Mouse (Mus musculus) spleen, postnatal 4 days (tissue): ENCODE results near the gene Hmga1b.
"Not testable (repeated sequence)": the region's sequence is repeated elsewhere in the genome, so short reads cannot be mapped to it uniquely, and the experiment has no call there.

ENCODE experiments used
- DNase-seq, 2 experiments: peaks; one replicate each; pipeline ENCODE4 v3.0.0; 2022; ENCODE audit warnings: low spot score in 2 of 2

Gene Hmga1b

DNA sequence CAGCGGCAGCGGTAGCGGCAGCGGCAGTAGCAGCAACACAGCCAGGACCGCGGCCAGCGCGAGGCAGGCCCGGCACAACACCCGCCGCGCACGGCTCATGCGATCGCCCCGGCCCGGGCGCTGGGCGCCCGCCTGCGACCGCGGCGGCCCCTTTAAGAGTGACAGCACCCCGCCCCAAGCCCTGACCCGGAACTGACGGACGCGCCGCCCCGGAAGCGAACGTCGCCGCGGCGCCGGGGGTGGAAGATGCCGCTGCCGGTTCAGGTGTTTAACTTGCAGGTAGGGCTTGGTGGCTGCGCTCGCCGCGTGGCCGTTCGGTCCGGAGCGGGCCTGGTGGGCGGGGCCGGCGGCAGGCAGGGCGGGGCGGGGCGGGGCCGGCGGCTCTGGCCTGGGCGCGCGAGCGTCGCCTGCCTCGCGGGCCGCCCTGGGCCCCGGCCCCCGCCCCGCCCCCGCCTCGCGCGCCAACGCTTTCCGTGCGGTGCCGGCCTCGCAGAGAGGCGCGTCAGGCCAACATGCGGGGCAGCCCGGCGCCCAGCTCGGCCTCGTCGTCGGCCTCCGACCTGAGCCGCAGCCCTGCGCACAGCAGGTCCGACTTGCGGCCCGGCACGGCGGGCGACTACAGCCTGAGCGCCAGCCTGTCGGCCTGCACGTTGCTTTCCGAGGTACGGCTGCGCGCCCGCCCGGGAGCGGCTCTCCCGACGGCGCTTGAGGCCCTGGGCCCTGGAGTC lies 21.6 kb downstream of the Hmga1b start, which contains the start of the genes Rfng and Gps1:
TSS of gene Rfng (minus strand) at position 144 of the 728 bp plus-strand sequence.
TSS of gene Gps1 (plus strand) at position 209 of the 728 bp plus-strand sequence.
- DNase-seq = peak; percentile 83 to 91

DNA sequence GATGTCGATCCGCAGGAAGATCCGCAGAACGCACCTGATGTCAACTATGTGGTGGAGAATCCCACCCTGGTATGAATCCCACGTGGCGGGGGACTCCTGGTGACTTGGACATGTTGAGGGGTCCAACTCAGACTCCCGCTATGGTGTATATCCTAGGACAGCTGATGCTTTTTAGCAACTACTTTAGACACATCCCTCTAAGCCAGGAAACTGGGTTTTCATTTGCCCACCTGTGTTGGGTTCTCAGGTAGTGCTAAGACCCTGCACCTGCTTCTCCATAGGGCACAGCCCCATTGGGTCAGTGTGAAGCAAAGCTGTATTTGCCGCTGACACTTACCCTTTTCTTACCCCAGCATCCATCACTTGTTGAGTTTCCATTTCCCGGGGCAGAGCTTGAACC lies 22.6 kb downstream of the Hmga1b start:
- no peak for DNase-seq

DNA sequence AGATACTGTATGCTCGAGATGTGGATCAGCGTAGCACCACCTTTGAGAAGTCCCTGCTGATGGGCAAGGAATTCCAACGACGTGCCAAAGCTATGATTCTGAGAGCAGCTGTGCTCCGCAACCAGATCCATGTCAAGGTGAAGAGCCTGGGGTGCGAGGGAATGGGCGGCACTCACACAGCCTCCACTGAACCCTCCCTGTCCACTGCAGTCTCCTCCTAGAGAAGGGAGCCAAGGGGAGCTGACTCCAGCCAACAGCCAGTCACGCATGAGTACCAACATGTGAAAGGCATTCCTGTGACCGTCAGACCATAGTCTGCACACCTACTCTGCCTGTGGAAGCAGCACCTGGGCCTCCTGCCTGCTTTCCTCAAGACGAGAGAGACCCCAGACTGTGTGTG lies 25.9 kb downstream of the Hmga1b start:
- not testable (repeated sequence) for DNase-seq

DNA sequence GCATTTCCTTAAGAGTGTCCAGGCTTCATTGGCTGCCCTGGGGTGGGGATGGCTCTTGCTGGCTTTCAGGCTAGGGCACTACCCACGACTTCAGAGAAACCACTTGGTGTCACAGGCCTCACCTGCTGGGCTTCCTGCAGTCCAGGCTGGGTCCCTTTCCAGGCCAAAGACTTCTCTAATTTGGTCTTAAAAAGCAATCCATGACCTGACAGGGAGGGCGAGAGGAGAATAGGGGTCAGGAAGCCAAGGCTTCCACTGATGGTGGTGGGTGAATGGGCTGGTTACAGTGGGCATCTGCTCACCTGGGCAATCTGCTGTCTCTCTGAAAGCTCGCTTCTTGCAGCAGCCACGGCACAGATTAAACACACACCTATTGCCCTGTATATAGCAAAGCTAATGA lies 26.8 kb downstream of the Hmga1b start:
- no peak for DNase-seq

DNA sequence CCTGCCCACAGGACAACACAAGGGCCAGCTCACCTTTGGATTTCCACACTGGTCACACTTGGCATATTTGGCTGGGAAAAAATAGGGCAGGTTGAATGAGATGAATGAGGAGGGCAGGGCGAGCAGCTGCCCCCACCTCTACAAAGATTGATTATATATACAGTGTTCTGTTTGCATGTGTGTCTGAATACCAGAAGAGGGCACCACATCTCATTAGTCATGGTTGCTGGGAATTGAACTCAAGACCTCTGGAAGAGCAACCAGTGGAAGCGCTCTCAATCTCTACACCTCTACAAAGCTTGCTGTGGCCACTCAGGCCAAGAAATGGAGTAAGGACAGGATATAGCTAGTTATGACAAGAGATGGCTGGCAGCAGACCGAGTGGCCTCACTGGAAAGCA lies 27.2 kb downstream of the Hmga1b start:
- DNase-seq = no peak

DNA sequence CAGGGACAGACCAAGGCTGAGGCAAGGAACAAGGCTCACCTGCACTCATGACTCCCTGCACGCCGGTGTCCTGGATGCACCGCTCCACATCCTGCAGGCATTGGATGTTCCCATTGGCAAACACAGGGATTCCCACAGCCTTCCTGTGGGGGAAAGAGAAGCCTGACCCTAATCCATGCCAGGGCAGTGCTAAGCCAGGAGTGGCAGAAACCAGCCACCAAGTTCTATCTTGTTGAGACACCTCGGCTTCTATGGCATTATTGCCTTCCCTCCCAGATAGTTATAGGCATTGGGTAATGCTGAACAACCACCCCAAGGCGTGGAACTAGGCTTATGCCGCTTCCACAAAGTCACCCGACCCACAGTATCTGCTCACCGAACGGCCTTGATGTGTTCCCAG lies 30.1 kb downstream of the Hmga1b start:
- no peak for DNase-seq

DNA sequence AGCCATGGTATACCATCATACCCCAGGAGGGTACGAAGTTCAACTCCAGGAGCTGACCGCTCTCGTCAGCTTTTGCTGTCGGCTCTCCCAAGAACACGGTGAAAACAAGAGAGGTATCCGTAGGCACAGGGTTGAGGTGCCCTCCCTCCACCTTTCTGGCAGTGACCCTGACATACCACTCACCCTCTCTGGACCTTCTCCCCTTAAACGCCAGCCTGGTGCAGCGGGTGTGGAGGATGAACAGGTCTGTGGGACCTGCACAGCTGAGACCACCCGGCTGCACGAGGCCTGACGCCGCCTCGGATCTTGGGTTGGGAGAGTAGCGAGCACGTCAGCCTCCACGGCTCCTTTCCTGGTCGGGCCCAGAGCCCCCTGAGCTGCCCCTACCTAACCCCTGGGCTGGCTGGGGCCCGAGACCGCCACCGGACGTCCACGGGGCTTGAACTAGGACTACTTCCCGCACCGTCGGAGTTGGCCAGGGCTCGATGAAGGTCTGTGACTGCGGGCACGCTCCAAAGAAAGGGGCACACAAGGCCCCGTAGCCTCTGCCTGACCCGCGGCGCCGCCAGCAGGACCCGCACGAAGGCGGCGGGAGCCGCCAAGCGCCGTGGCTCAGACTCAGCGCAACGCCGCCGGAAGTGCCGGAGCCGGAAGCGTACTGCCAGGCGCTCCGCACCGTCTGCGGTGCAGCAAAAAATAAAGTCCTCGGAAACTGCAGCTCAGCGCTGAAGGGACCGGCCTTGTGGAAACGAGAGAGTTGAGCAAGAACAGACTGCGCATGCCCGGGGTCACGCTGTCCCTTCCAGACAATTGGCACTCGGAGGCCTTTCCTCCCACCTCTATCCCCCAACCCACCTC lies 33.4 kb downstream of the Hmga1b start, which contains the start of gene Dus1l:
TSS of gene Dus1l (minus strand) at position 648 of the 858 bp plus-strand sequence.
- peak; percentile 97 to 99 for DNase-seq

DNA sequence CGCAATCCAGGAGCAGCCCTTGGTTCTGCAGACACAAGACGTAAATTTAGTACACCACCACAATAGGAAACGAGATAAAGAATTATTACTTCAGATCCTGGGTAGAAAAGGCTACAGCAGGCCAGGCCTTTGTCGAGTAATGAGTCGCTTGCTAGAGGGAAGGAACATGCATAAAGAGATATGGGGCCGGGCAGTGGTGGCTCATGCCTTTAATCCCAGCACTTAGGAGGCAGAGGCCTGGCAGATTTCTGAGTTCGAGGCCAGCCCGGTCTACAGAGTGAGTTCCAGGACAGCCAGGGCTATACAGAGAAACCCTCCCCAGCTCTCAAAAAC lies 34.0 kb downstream of the Hmga1b start:
- DNase-seq = no peak

DNA sequence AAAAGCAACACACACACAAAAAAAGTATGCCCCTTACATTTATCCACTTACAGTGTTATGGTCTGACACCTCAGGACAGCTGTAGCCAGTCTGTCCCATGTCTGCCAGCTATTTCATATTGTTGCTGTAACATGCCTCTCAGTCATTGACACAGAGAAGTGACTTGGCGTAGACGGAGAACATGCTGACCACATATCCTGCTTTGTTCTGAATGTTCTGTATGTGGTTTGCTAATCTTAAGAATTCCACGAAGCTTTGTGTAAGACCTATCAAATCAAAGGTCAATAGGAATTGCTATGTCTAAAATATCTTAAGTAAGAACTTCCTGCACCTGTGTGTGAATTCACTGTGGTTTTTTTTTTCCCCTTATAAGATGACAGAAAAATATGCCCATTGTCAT lies 35.6 kb downstream of the Hmga1b start:
- DNase-seq = no peak

DNA sequence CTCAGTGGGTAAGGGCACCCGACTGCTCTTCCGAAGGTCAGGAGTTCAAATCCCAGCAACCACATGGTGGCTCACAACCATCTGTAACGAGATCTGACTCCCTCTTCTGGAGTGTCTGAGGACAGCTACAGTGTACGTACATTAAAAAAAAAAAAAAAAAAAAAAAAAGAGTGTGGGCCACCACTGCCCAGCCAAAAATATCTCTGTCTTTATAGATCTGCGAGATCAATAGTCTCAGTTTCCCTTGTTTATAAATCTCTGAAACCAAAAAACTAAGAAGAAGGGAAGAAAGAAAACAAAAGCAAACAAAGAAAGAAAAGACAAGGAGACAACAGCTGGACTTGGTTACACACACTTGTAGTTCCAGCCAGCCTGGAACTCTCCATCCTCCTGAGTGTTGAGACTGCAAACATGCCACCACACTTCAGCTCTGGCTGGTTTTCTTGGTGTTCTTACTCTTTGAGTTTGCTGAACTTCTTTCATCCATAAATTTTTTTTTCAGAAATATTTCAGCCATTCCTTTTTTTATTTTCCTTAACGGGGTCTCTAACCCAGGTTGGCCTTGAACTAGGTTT lies 36.8 kb downstream of the Hmga1b start:
- no peak for DNase-seq

DNA sequence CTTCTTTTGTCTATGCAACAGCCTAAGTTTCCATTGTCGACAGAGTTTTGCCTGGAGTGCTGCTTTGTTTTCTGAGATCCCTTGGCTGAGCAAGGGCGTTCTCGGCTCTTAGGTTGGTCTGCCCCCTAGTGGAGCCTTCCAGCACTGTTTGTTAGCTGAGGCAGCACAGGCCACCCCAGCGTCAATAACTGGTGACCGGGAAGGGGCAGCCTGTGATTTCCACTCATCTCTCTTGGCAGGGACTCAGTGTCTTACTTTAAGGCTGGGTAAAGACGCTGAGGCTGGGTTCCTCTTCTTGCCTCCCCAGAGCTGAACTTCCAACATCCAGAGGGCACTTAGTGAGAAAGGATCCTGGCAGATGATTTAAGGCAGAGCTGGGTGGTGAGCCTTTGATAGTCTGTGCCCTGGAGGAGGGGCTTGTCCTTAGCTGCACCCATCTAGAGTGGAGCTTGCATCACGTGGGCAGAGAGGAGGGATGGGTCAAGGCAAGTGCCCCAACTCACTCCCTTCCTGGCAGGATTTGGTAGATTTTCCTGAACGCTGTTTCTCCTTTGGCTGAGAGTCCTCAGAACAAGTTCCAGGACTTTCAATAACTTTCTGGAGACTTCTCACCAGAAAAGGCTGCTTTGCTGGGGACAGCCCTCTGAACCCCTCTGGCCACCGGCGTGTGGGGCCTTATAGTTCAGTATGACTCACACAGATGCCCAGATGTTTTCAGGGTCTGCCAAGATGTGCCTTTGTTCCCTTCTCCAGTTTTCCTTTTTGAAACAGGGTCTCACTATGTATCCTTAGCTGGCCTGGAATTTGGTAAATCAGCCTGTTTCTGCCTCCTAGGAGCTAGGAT lies 37.7 kb downstream of the Hmga1b start:
- peak; percentile 84 to 94 for DNase-seq

DNA sequence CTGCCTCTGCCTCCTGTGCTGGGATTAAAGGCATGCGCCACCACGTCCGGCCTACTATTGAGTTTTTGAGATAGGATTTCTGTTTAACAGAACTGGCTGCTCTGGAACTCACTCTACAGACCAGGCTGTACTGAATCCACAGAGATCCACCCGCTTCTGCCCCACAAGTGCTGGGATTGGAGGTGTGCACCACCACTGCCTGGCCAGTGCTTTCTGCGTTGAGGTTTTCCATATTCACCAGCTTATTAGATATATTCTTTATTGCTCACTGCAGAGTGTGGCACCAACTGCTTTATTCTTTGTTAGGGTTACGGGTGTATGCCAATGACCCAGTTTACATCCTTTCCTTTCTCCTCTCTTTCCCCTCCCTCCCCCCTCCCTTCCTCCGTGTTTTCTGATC lies 41.7 kb downstream of the Hmga1b start:
- DNase-seq = no peak

DNA sequence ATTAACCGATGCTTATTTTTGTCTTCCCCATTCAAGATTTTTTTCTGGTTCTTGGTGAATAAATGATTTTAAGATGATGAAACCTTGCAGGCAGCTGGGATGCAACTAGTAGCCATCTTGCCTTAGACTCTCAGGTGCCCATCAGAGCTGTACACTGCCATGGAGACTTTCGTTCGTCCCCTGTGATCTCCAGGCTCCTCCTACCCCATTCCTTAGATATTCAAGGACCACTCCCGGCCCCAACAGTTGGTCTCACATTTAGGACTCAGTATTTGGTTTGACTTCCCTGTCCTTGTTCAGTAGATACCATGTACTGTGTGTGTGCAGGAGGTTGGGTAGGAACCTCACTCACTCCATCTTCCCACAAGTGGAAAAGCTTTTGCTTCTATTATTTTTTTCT lies 42.2 kb downstream of the Hmga1b start:
- no peak for DNase-seq

DNA sequence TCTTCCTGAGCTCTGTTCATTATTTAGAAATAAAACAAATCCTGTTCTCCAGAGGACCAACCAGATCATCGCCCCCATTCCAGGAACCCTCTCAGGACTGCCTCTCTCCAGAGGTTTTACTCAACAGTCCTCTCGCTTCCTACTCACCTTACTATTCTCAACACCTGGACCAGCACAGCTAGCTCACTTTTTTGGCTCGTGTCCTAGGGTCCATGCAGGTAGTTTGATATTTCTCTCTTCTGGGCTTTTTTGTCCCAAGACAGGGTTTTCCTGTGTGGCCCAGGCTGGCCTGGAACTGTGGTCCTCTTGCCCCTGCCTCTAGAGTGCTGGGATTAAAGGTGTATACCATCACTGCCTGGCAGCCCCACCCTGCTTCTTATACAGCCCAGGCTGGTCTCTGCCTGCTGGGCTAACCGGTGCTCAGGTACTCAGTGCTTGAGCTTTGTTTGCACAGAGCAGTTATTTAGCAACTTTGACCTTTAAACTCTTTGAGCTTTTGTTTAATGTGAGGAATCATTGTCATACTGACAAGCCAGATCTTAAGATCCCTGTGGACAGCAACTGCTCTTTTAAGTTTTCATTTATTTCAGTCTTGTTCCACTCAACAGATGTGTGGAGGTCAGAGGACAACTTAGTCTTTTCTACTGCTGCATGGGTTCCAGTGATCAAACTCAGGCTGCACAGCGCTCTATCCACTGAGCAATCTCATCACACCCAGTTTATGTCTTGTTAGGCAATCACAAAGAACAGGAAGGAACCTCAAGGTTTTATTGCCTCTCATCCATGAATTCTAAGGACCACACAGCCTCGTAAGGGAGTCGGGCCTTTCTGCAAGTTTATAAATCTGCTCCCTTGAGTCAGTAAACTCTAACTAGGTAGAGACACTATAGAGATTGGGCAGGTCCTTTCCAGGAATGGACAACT lies 43.0 kb downstream of the Hmga1b start:
- no peak for DNase-seq

DNA sequence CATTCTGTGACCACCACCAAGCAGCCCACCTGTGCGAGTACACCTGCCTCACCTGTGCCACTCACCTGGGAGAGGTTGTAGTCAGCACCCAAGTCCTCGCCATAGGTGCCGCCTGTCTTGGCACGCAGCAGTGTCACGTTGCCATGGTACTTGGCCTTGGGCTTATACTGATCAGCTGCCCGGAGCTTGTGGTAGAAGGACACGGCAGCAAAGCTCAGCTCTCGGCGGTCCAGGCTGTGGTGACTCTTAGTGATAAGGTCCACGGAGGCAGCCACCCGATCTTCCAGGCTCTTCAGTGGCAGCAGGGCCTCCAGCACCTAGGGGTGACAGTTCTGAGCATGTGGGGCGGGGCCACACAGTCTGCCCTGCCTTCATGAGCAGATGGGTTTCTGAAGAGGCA lies 45.4 kb downstream of the Hmga1b start:
- no peak for DNase-seq

DNA sequence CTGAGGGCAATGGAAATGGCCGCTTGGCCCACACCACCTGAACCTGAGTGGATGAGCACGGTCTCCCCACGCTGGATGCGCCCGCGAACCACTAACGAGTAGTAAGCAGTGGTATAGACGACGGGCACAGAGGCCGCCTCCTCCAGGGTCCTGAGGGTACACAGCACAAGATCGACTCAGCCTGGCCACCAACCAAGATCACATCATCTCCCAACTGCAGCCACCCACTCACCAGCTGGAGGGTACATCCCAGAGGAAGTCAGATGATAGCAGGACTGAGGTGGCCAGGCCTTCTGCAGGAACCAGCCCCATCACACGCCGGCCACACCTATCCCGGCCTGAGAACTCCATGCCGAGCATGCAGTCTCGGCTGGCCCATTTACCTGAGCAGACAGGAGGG lies 49.5 kb downstream of the Hmga1b start:
- no peak for DNase-seq
